Mouse (Mus musculus): ENCODE data around the gene Flywch1.

- TF ChIP-seq EP300 (IDR thresholded peaks at IDR 0.05; ENCODE audit: insufficient read depth, low read depth, low read length) (no peak), CTCF (IDR thresholded peaks at IDR 0.05) (peak; percentile 21)
Observed at GRCm38 (mm10) chr17:23725999-23726757, 45.2 kb downstream of the Flywch1 start, which contains the start of gene Pkmyt1.

Measured in heart, adult 2 months (tissue).